Mouse (Mus musculus) adrenal gland, postnatal 25 days (tissue): Measurements from ENCODE around the gene Alkbh2. TPM values are rescaled to one million over a fixed set of nuclear protein-coding genes. Genes with fewer than 3 reads are reported as not detected.

Experiments used
- DNase-seq: peaks from one replicate; pipeline ENCODE4 v3.0.0; 2021; ENCODE audit warnings: mixed read lengths
- total RNA-seq: library from RNA; stranded (reverse); gene quantifications from 2 replicates; pipeline ENCODE4 v1.2.3, GENCODE M21; 2021

Alkbh2 gene
- total RNA-seq, 1 experiment from 2014 or later: 12.1 TPM

GRCm38 (mm10) chr5:114146028-114146888 lies 18.2 kb upstream of the Alkbh2 start, which contains the start of gene Acacb:
TSS of gene Acacb (plus strand) at chr5:114146535.
- no peak for DNase-seq

- peak; percentile 85 for DNase-seq
Measured at GRCm38 (mm10) chr5:114139175-114139574, 11.2 kb upstream of the Alkbh2 start.

- no peak for DNase-seq
Measured at GRCm38 (mm10) chr5:114138277-114139164, 10.5 kb upstream of the Alkbh2 start.

GRCm38 (mm10) chr5:114137481-114138276 lies 9.7 kb upstream of the Alkbh2 start:
- DNase-seq: no peak

- no peak for DNase-seq
Measured at GRCm38 (mm10) chr5:114135516-114135915, 7.5 kb upstream of the Alkbh2 start.

GRCm38 (mm10) chr5:114134091-114134534 lies 6.1 kb upstream of the Alkbh2 start:
- DNase-seq: peak; percentile 83

GRCm38 (mm10) chr5:114132841-114133240 lies 4.8 kb upstream of the Alkbh2 start:
- DNase-seq: no peak

- peak; percentile 59 for DNase-seq
Measured at GRCm38 (mm10) chr5:114131521-114131840, 3.5 kb upstream of the Alkbh2 start.

GRCm38 (mm10) chr5:114130698-114131520 lies 2.9 kb upstream of the Alkbh2 start:
- DNase-seq: peak; percentile 94

GRCm38 (mm10) chr5:114130211-114130605 lies 2.2 kb upstream of the Alkbh2 start, which contains the start of gene Ung:
TSS of gene Ung (plus strand) at chr5:114130386.
- DNase-seq: peak; percentile 47

- DNase-seq: no peak
Measured at GRCm38 (mm10) chr5:114129550-114130210, 1.7 kb upstream of the Alkbh2 start.

GRCm38 (mm10) chr5:114126499-114127244 lies 1.3 kb downstream of the Alkbh2 start:
- DNase-seq: no peak

- DNase-seq: no peak
Measured at GRCm38 (mm10) chr5:114126008-114126407, 2.0 kb downstream of the Alkbh2 start.

GRCm38 (mm10) chr5:114119806-114120205 lies 8.2 kb downstream of the Alkbh2 start:
- DNase-seq: no peak

GRCm38 (mm10) chr5:114116586-114116985 lies 11.4 kb downstream of the Alkbh2 start:
- DNase-seq: no peak

GRCm38 (mm10) chr5:114115030-114115429 lies 13.0 kb downstream of the Alkbh2 start:
- no peak for DNase-seq

- no peak for DNase-seq
Measured at GRCm38 (mm10) chr5:114113334-114113733, 14.7 kb downstream of the Alkbh2 start.

- DNase-seq: peak; percentile 34
Measured at GRCm38 (mm10) chr5:114106391-114106935, 21.6 kb downstream of the Alkbh2 start.

GRCm38 (mm10) chr5:114102807-114103206 lies 25.2 kb downstream of the Alkbh2 start:
- DNase-seq: no peak
